Comparison of ENCODE assay signal across 14 mouse cellular contexts in genomic region chr5:129460798-129461476, GRCm38 (mm10). TPM values are rescaled to one million over a fixed set of nuclear protein-coding genes. Genes with fewer than 3 reads are reported as not detected.
DNase-seq lines count a peak whose midpoint lies in the region; ATAC-seq and TF ChIP-seq lines count a peak whose summit lies in the region.
"Had no signal": no experiment of that assay in that cellular context is flagged by ENCODE, and none has a peak within 500 bp of the region (broad histone marks: within the 10 kb centered on the region; RNA-seq: fewer than 3 reads in every experiment).

No protein-coding gene starts in this region.

- no peak overlapping the region for H3K4me3 ChIP-seq in hindbrain, embryonic 12.5 days
- no peak overlapping the region for H3K4me3 ChIP-seq in hindbrain, embryonic 16.5 days (ENCODE audit: low read length)
- H3K4me3 ChIP-seq in lung, embryonic 14.5 days (ENCODE audit: low read depth, low read length): no peak overlapping the region
- H3K4me3 ChIP-seq in stomach, embryonic 15.5 days (replicated peaks): no peak overlapping the region
- H3K4me3 ChIP-seq: forebrain, embryonic 13.5 days; limb, embryonic 15.5 days had no signal

- no peak overlapping the region for H3K4me2 ChIP-seq in hindbrain, embryonic 12.5 days (replicated peaks)
- no peak overlapping the region for H3K4me2 ChIP-seq in hindbrain, embryonic 16.5 days (ENCODE audit: low read length)
- H3K4me2 ChIP-seq in lung, embryonic 14.5 days: no peak overlapping the region
- no peak overlapping the region for H3K4me2 ChIP-seq in stomach, embryonic 15.5 days
- H3K4me2 ChIP-seq: forebrain, embryonic 13.5 days; limb, embryonic 15.5 days had no signal

- WGBS in hindbrain, embryonic 12.5 days: 61% methylated on average over 11 of the region's 11 CpGs
- 58% methylated on average over 11 of the region's 11 CpGs for WGBS in hindbrain, embryonic 16.5 days
- 28% methylated on average over 11 of the region's 11 CpGs for WGBS in lung, embryonic 14.5 days
- 23% methylated on average over 11 of the region's 11 CpGs for WGBS in stomach, embryonic 15.5 days

- no peaks in the 10 kb centered on the region for H3K27me3 ChIP-seq in hindbrain, embryonic 12.5 days
- no peaks in the 10 kb centered on the region for H3K27me3 ChIP-seq in hindbrain, embryonic 16.5 days (replicated peaks; ENCODE audit: control insufficient read depth, insufficient read depth, low read length)
- H3K27me3 ChIP-seq in lung, embryonic 14.5 days (ENCODE audit: insufficient read depth, low read length): no peaks in the 10 kb centered on the region
- no peaks in the 10 kb centered on the region for H3K27me3 ChIP-seq in stomach, embryonic 15.5 days (replicated peaks)
- H3K27me3 ChIP-seq: forebrain, embryonic 13.5 days had no signal

- DNase-seq in lung, embryonic 14.5 days: peak; percentile 11
- DNase-seq in lung, postnatal 4 days: no peak
- DNase-seq in kidney, postnatal 14 days: peak; percentile 29
- no peak for DNase-seq in natural killer cell, adult 2 months (ENCODE audit: low spot score in 2 of 2)
- DNase-seq: embryo, embryonic 11 days; gastrocnemius, postnatal 25 days; liver, postnatal 0 days had no signal

- H3K36me3 ChIP-seq in hindbrain, embryonic 12.5 days: no peaks in the 10 kb centered on the region
- H3K36me3 ChIP-seq in hindbrain, embryonic 16.5 days (ENCODE audit: control insufficient read depth, insufficient read depth, low read length): no peaks in the 10 kb centered on the region
- H3K36me3 ChIP-seq in lung, embryonic 14.5 days (ENCODE audit: insufficient read depth): no peaks in the 10 kb centered on the region
- H3K36me3 ChIP-seq in stomach, embryonic 15.5 days: no peaks in the 10 kb centered on the region
- H3K36me3 ChIP-seq: G1E; limb, embryonic 15.5 days had no signal

- no peak for TF ChIP-seq CTCF in lung, embryonic 14.5 days (IDR thresholded peaks at IDR 0.05; ENCODE audit: low read depth)

- no peak overlapping the region for H3K9ac ChIP-seq in hindbrain, embryonic 12.5 days
- H3K9ac ChIP-seq in hindbrain, embryonic 16.5 days (ENCODE audit: low read depth, low read length): no peak overlapping the region
- H3K9ac ChIP-seq in lung, embryonic 14.5 days: no peak overlapping the region
- H3K9ac ChIP-seq in stomach, embryonic 15.5 days: no peak overlapping the region
- H3K9ac ChIP-seq: forebrain, embryonic 13.5 days; limb, embryonic 15.5 days; liver, postnatal 0 days had no signal

- no peaks in the 10 kb centered on the region for H3K9me3 ChIP-seq in hindbrain, embryonic 12.5 days (replicated peaks)
- no peaks in the 10 kb centered on the region for H3K9me3 ChIP-seq in hindbrain, embryonic 16.5 days (ENCODE audit: control insufficient read depth, low read length)
- H3K9me3 ChIP-seq in lung, embryonic 14.5 days (ENCODE audit: low read depth, low read length): no peaks in the 10 kb centered on the region
- no peaks in the 10 kb centered on the region for H3K9me3 ChIP-seq in stomach, embryonic 15.5 days
- H3K9me3 ChIP-seq: forebrain, embryonic 13.5 days; limb, embryonic 15.5 days had no signal

- 0 out of 2 replicates have a peak overlapping the region, but pooled peaks have one; percentile 30 for H3K27ac ChIP-seq in hindbrain, embryonic 12.5 days
- H3K27ac ChIP-seq in hindbrain, embryonic 16.5 days (ENCODE audit: low read depth, low read length): no peak overlapping the region
- no peak overlapping the region for H3K27ac ChIP-seq in lung, embryonic 14.5 days (ENCODE audit: low read depth)
- H3K27ac ChIP-seq in stomach, embryonic 15.5 days: 0 out of 2 replicates have a peak overlapping the region, but pooled peaks have one; percentile 35
- H3K27ac ChIP-seq: forebrain, embryonic 13.5 days; limb, embryonic 15.5 days had no signal

- peaks cover 31% of the 10 kb centered on the region for H3K4me1 ChIP-seq in hindbrain, embryonic 12.5 days
- H3K4me1 ChIP-seq in hindbrain, embryonic 16.5 days (ENCODE audit: control insufficient read depth, insufficient read depth, low read depth, low read length): peaks cover 11% of the 10 kb centered on the region; the same call in 1 of the 2 replicates
- no peaks in the 10 kb centered on the region for H3K4me1 ChIP-seq in lung, embryonic 14.5 days (ENCODE audit: insufficient read depth)
- H3K4me1 ChIP-seq in stomach, embryonic 15.5 days: peaks cover 10% of the 10 kb centered on the region; the same call in 1 of the 2 replicates

- no peak for ATAC-seq in hindbrain, embryonic 12.5 days (ENCODE audit: low FRiP score)
- no peak for ATAC-seq in hindbrain, embryonic 16.5 days
- peak; percentile 30; the same call in 1 of the 2 replicates for ATAC-seq in lung, embryonic 14.5 days (ENCODE audit: insufficient read depth)
- ATAC-seq in stomach, embryonic 15.5 days (ENCODE audit: insufficient read depth, low FRiP score, low read depth): peak; percentile 37; the same call in 1 of the 2 replicates
- ATAC-seq: CD4-positive, CD25-positive, alpha-beta regulatory T cell, adult 4 months; forebrain, embryonic 13.5 days; liver, postnatal 0 days had no signal

RNA-seq across cellular contexts. Expression of gene Sfswap, which starts 40.1 kb away (rescaled TPM):
- polyA plus RNA-seq in hindbrain, embryonic 12.5 days (2016; fragmentation: Nextera tagmentation; extraction: Ambion mirVana): 60.7 and 70.4 TPM in 2 replicates
- 42.1 and 47.7 TPM in 2 replicates for polyA plus RNA-seq in hindbrain, embryonic 16.5 days (2015; fragmentation: Nextera tagmentation; extraction: Ambion mirVana)
- polyA plus RNA-seq in lung, embryonic 14.5 days (2014; fragmentation: Nextera tagmentation; extraction: Ambion mirVana): 52.4 and 57.3 TPM in 2 replicates
- 38.8 and 40.6 TPM in 2 replicates for polyA plus RNA-seq in stomach, embryonic 15.5 days (2015; fragmentation: Nextera tagmentation; extraction: Ambion mirVana)

Comparison
In these comparisons a context has a peak if more than half of its experiments do, and no peak if none do; other contexts are left out.
1. H3K27ac ChIP-seq: peak in hindbrain, embryonic 12.5 days (single experiment) and stomach, embryonic 15.5 days (single experiment); none in hindbrain, embryonic 16.5 days (single experiment) and lung, embryonic 14.5 days (single experiment).
2. DNase-seq: peak in lung, embryonic 14.5 days (single experiment) and kidney, postnatal 14 days (single experiment); none in lung, postnatal 4 days (0 of 2) and natural killer cell, adult 2 months (0 of 2).
3. ATAC-seq: peak in lung, embryonic 14.5 days (single experiment) and stomach, embryonic 15.5 days (single experiment); none in hindbrain, embryonic 12.5 days (single experiment) and hindbrain, embryonic 16.5 days (single experiment).